Mouse (Mus musculus) heart, postnatal 25 days (tissue): ENCODE measurements around the gene Hfm1. TPM values are rescaled to one million over a fixed set of nuclear protein-coding genes. Genes with fewer than 3 reads are reported as not detected.

Source experiments
- DNase-seq: peaks from one replicate; pipeline ENCODE4 v3.0.0; 2022; ENCODE audit warnings: low spot score
- intact Hi-C: fragments of 180-260 bp; cut with DNase I; formaldehyde crosslinking; loops from one replicate; pipeline ENCODE4 v1.15.1; 2025
- microRNA-seq: library from miRNA; unstranded; fragments of <30 nt; microRNA quantifications from one replicate; pipeline ENCODE4 v1.2.0, GENCODE M21; 2022
- total RNA-seq, 2 experiments: library from RNA; stranded (reverse); gene quantifications; 2 replicates each; pipeline ENCODE4 v1.2.3; 2021

Hfm1 gene
- total RNA-seq, 2 experiments from 2014 or later: not detected

- intact Hi-C loops: loop anchor here (5.0 kb wide), 1 partner anchor 328 kb away; no protein-coding TSS in a partner anchor
- DNase-seq: no peak
Measured at GRCm38 (mm10) chr5:106790496-106791240, 135.5 kb downstream of the Hfm1 start.

Small RNAs within 50 kb of the gene (microRNA-seq; reads per million reads assigned to microRNA genes)
- not detected for gene Gm27527

Other genes with a start within 250 kb of the Hfm1 start
- 10 to 100 TPM; 57.2 to 60.5 TPM for gene Zfp644, start 229.0 kb downstream of the Hfm1 start, total RNA-seq
- 1 to 10 TPM in 1 of 2 experiments, under 1 TPM in 1; 0.65 to 1.2 TPM for gene Cdc7, start 38.0 kb upstream of the Hfm1 start, total RNA-seq